Mouse (Mus musculus) cerebellum, adult 2 months (tissue): ENCODE measurements around the gene Rgs8. TPM values are rescaled to one million over a fixed set of nuclear protein-coding genes. Genes with fewer than 3 reads are reported as not detected.
A peak's percentile ranks its signal among the peaks of the same experiment; 100 is the strongest.

ENCODE experiments used
- DNase-seq, 2 experiments: peaks; one replicate each; pipeline ENCODE4 v3.0.0; 2021
- H3K27ac ChIP-seq: fragments of 200-500 bp; 2 replicates; pipeline ENCODE4 v1.5.1; 2012; ENCODE audit warnings: low read length, control low read depth, inconsistent platforms; ENCODE audit not compliant: insufficient read depth
- H3K27me3 ChIP-seq: fragments of 200-500 bp; 2 replicates; pipeline ENCODE4 v1.6.1; 2012; ENCODE audit warnings: inconsistent platforms, mild to moderate bottlenecking, low read length, moderate library complexity; ENCODE audit not compliant: control insufficient read depth, insufficient read depth
- H3K4me1 ChIP-seq: fragments of 200-500 bp; 2 replicates; pipeline ENCODE4 v1.6.1; 2011; ENCODE audit warnings: low read length; ENCODE audit not compliant: control insufficient read depth, insufficient read depth
- H3K4me3 ChIP-seq: fragments of 200-500 bp; replicated peaks from 2 replicates; pipeline ENCODE3; 2011; ENCODE audit warnings: mild to moderate bottlenecking, low read depth, low read length, control low read depth; ENCODE audit not compliant: insufficient read depth
- CTCF ChIP-seq: fragments of 200-500 bp; IDR thresholded peaks from 2 replicates; pipeline ENCODE4 v1.5.1; 2011; ENCODE audit warnings: low read depth, mild to moderate bottlenecking, control low read depth, low read length, moderate library complexity, borderline replicate concordance; ENCODE audit not compliant: insufficient read depth
- POLR2A ChIP-seq: fragments of 200-500 bp; IDR thresholded peaks from 2 replicates; pipeline ENCODE4 v1.6.1; 2011; ENCODE audit warnings: low read length, control low read depth, borderline replicate concordance; ENCODE audit not compliant: insufficient read depth
- whole genome bisulfite sequencing: fragments of 180-500 bp; shearing (Covaris S2); methylation state at CpG from one replicate; pipeline ENCODE4 v1.1.7; 2018; 5-methylcytosine and 5-hydroxymethylcytosine counted together
- polyA plus RNA-seq: library from polyadenylated mRNA; depleted of rRNA; stranded (reverse); fragments of >200 nt; gene quantifications from 2 replicates; pipeline ENCODE4 v1.2.3, GENCODE M21; 2012

Gene Rgs8
- polyA plus RNA-seq, 1 experiment: 371 TPM

GRCm38 (mm10) chr1:153675591-153675990 is 22.8 kb downstream of the Rgs8 start:
- Histone ChIP-seq H3K27ac (peak overlapping the region; percentile 32), H3K4me3 (no peak overlapping the region), H3K4me1 (peaks cover 60% of the 10 kb centered on the region), H3K27me3 (no peaks in the 10 kb centered on the region)
- TF ChIP-seq CTCF (no peak), POLR2A (no peak)
- WGBS: 38% methylated on average over 4 of the region's 4 CpGs
- DNase-seq: peak in 1 of 2 experiments; percentile 44

- Histone ChIP-seq H3K4me1 (peaks cover 61% of the 10 kb centered on the region), H3K27ac (peak overlapping the region; percentile 35; the same call in 1 of the 2 replicates), H3K4me3 (no peak overlapping the region), H3K27me3 (no peaks in the 10 kb centered on the region)
- DNase-seq: no peak
- WGBS: 85% methylated on average over 6 of the region's 6 CpGs
- no peak for TF ChIP-seq CTCF
- no peak for TF ChIP-seq POLR2A
These were observed 24.8 kb downstream of the Rgs8 start for GRCm38 (mm10) chr1:153677635-153678034.

GRCm38 (mm10) chr1:153679147-153679546 is 26.3 kb downstream of the Rgs8 start:
- DNase-seq: peak; percentile 92 to 98
- H3K27ac ChIP-seq: peak overlapping the region; percentile 83
- no peak for TF ChIP-seq POLR2A
- no peak for TF ChIP-seq CTCF
- H3K27me3 ChIP-seq: no peaks in the 10 kb centered on the region
- peaks cover 51% of the 10 kb centered on the region for H3K4me1 ChIP-seq
- WGBS: 1% methylated on average over 10 of the region's 10 CpGs
- H3K4me3 ChIP-seq: no peak overlapping the region

GRCm38 (mm10) chr1:153679653-153680052 is 26.8 kb downstream of the Rgs8 start:
- 10% methylated on average over 3 of the region's 3 CpGs for WGBS
- peak overlapping the region; percentile 83 for H3K27ac ChIP-seq

GRCm38 (mm10) chr1:153680363-153680762 is 27.5 kb downstream of the Rgs8 start:
- peaks cover 42% of the 10 kb centered on the region for H3K4me1 ChIP-seq
- peak overlapping the region; percentile 70 for H3K27ac ChIP-seq
- 38% methylated on average over 6 of the region's 6 CpGs for WGBS
- peak in 1 of 2 experiments; percentile 38 for DNase-seq
- no peak for TF ChIP-seq CTCF
- TF ChIP-seq POLR2A: no peak
- H3K27me3 ChIP-seq: no peaks in the 10 kb centered on the region
- no peak overlapping the region for H3K4me3 ChIP-seq

More at GRCm38 (mm10) chr1:153679653-153680052, 26.8 kb downstream of the Rgs8 start:
- Histone ChIP-seq H3K4me3 (no peak overlapping the region), H3K4me1 (peaks cover 46% of the 10 kb centered on the region), H3K27me3 (no peaks in the 10 kb centered on the region)
- TF ChIP-seq POLR2A (no peak), CTCF (no peak)
- peak in 1 of 2 experiments; percentile 42 for DNase-seq

GRCm38 (mm10) chr1:153681036-153681435 is 28.2 kb downstream of the Rgs8 start:
- H3K4me1 ChIP-seq: peaks cover 42% of the 10 kb centered on the region
- H3K27me3 ChIP-seq: no peaks in the 10 kb centered on the region
- no peak for TF ChIP-seq POLR2A
- TF ChIP-seq CTCF: no peak
- 30% methylated on average over 2 of the region's 2 CpGs for WGBS
- H3K4me3 ChIP-seq: no peak overlapping the region
- H3K27ac ChIP-seq: peak overlapping the region; percentile 47; the same call in 1 of the 2 replicates
- peak; percentile 75 to 84 for DNase-seq

GRCm38 (mm10) chr1:153683190-153683589 is 30.4 kb downstream of the Rgs8 start:
- DNase-seq: no peak
- Histone ChIP-seq H3K27me3 (no peaks in the 10 kb centered on the region), H3K4me1 (peaks cover 38% of the 10 kb centered on the region), H3K27ac (no peak overlapping the region), H3K4me3 (no peak overlapping the region)
- no peak for TF ChIP-seq CTCF
- TF ChIP-seq POLR2A: no peak
- whole genome bisulfite sequencing: 58% methylated on average over 11 of the region's 11 CpGs

GRCm38 (mm10) chr1:153685630-153686029 is 32.8 kb downstream of the Rgs8 start:
- H3K4me1 ChIP-seq: peaks cover 21% of the 10 kb centered on the region
- no peak for TF ChIP-seq CTCF
- no peak for TF ChIP-seq POLR2A
- no peaks in the 10 kb centered on the region for H3K27me3 ChIP-seq
- DNase-seq: no peak
- no peak overlapping the region for H3K4me3 ChIP-seq
- H3K27ac ChIP-seq: no peak overlapping the region
- 83% methylated on average over 3 of the region's 3 CpGs for WGBS

- Histone ChIP-seq H3K27ac (no peak overlapping the region), H3K27me3 (no peaks in the 10 kb centered on the region), H3K4me1 (peaks cover 21% of the 10 kb centered on the region), H3K4me3 (no peak overlapping the region)
- DNase-seq: no peak
- TF ChIP-seq CTCF: no peak
- TF ChIP-seq POLR2A: no peak
- WGBS: 71% methylated on average over 6 of the region's 6 CpGs
These were observed 39.7 kb downstream of the Rgs8 start for GRCm38 (mm10) chr1:153692526-153692925.
